Mouse (Mus musculus) liver, postnatal 0 days (tissue): ENCODE measurements around the gene Mpg.

ENCODE experiments used
- CTCF ChIP-seq: sonication (generic); IDR thresholded peaks from 2 replicates; pipeline ENCODE4 v1.5.1; 2016; ENCODE audit warnings: antibody characterized with exemption, low read depth
- EP300 ChIP-seq: IDR thresholded peaks from 2 replicates; pipeline ENCODE4 v1.6.1; 2016; ENCODE audit warnings: antibody characterized with exemption, low read depth, mild to moderate bottlenecking

DNA sequence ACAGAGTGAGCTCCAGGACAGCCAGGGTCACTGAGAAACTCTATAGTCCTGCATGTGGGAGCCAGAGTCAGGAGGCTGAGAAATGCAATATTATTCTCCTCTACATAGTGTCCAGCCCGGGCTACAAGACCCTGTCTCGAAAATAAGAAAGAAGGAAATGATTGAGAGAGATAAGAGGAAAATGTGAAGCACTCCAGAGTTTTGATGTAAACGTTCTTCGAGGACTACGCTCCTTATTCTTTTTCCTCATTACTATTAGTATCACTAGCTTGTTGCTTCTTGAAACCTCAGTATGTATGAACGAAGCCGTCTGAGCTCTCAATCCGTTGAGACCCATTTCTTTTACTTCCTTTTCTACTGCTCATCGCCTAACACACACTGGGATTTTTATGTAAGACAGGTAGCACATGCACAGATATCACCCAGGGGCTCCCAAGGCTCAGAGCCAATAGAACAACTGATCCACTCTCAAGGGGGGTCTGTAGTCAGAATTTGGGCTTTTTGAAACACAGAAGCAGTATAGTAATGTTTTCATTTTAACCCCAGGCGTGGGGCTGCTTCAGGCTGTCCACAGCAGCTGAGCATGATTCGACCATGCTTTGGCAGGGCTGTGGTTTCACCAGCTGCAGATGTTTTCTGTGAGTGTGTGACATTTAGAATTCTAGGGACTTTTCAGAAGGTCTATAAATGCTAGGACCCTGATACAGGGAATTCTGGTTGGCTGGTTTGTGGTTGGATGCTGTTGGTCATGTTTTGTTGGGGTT lies 24.2 kb upstream of the Mpg start:
- no peak for TF ChIP-seq CTCF
- no peak for TF ChIP-seq EP300
